Mouse (Mus musculus) mature B cell (primary cell): Measurements from ENCODE around the gene Tecpr2.

Experiments used
- in situ Hi-C: fragments of 300-500 bp; cut with MboI; formaldehyde crosslinking; loops from 2 replicates; pipeline ENCODE4 v1.14.3; 2019

The Tecpr2 gene

GRCm38 (mm10) chr12:111006339-111006738, 117.3 kb downstream of the Tecpr2 start:
- in situ Hi-C loops = no loop called here

GRCm38 (mm10) chr12:111007134-111008103, 118.4 kb downstream of the Tecpr2 start:
- in situ Hi-C loops = no loop called here

- in situ Hi-C loops = no loop called here
Measured at GRCm38 (mm10) chr12:111008500-111009490, 119.7 kb downstream of the Tecpr2 start.

GRCm38 (mm10) chr12:111009615-111010257, 120.7 kb downstream of the Tecpr2 start:
- in situ Hi-C loops = no loop called here

GRCm38 (mm10) chr12:111016807-111017206, 127.7 kb downstream of the Tecpr2 start:
- in situ Hi-C loops = no loop called here

GRCm38 (mm10) chr12:111018068-111018467, 129.0 kb downstream of the Tecpr2 start:
- in situ Hi-C loops = no loop called here

GRCm38 (mm10) chr12:111019086-111019485, 130.0 kb downstream of the Tecpr2 start:
- in situ Hi-C loops = no loop called here

GRCm38 (mm10) chr12:111021138-111021537, 132.1 kb downstream of the Tecpr2 start:
- in situ Hi-C loops = no loop called here

DNA sequence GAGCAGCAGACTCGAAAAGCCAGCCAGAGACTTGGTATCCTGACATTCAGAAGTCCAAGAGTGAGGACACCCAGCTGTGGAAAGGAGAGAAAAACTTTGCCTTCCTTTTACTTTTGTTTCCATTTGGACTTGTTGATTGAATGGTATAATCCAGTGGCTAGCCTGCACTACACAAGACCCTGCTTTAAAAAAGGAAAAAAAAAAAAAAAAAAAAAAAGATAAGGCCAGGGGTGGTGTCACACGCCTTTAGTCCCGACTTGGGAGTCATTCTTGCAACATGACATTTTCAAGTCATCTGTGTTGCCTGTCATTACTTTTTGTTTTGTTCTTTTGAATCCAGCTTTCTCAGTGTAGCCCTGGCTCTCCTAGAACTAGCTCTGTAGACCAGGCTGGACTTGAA, 132.5 kb downstream of the Tecpr2 start:
- in situ Hi-C loops = no loop called here
